Mouse (Mus musculus): ENCODE data around the gene Pigp. TPM values are rescaled to one million over a fixed set of nuclear protein-coding genes. Genes with fewer than 3 reads are reported as not detected.

Pigp gene
- polyA plus RNA-seq, 1 experiment from 2014 or later = 121 TPM

GRCm38 (mm10) chr16:94330429-94330828 lies 41.2 kb downstream of the Pigp start:
- peak; percentile 68; the same call in 1 of the 2 replicates for ATAC-seq (replicated peaks)
- H3K9ac ChIP-seq (replicated peaks) = no peak overlapping the region
- no peaks in the 10 kb centered on the region for H3K9me3 ChIP-seq
- H3K4me1 ChIP-seq = peaks cover 31% of the 10 kb centered on the region
- 27% methylated on average over 5 of the region's 5 CpGs for WGBS
- no peaks in the 10 kb centered on the region for H3K36me3 ChIP-seq
- H3K27ac ChIP-seq (replicated peaks) = 0 out of 2 replicates have a peak overlapping the region, but pooled peaks have one; percentile 2
- no peak overlapping the region for H3K4me2 ChIP-seq (replicated peaks)
- no peak overlapping the region for H3K4me3 ChIP-seq
- peaks cover 16% of the 10 kb centered on the region for H3K27me3 ChIP-seq

- peaks cover 31% of the 10 kb centered on the region for H3K4me1 ChIP-seq
- peak overlapping the region; percentile 80 for H3K4me2 ChIP-seq (replicated peaks)
- peaks cover 16% of the 10 kb centered on the region for H3K27me3 ChIP-seq
- H3K9me3 ChIP-seq = no peaks in the 10 kb centered on the region
- peak overlapping the region; percentile 40 for H3K4me3 ChIP-seq
- H3K27ac ChIP-seq (replicated peaks) = no peak overlapping the region
- H3K36me3 ChIP-seq = no peaks in the 10 kb centered on the region
- H3K9ac ChIP-seq (replicated peaks) = no peak overlapping the region
- 7% methylated on average over 25 of the region's 25 CpGs for WGBS
- ATAC-seq (replicated peaks) = no peak
These were observed 42.5 kb downstream of the Pigp start for GRCm38 (mm10) chr16:94328881-94329867.

DNA sequence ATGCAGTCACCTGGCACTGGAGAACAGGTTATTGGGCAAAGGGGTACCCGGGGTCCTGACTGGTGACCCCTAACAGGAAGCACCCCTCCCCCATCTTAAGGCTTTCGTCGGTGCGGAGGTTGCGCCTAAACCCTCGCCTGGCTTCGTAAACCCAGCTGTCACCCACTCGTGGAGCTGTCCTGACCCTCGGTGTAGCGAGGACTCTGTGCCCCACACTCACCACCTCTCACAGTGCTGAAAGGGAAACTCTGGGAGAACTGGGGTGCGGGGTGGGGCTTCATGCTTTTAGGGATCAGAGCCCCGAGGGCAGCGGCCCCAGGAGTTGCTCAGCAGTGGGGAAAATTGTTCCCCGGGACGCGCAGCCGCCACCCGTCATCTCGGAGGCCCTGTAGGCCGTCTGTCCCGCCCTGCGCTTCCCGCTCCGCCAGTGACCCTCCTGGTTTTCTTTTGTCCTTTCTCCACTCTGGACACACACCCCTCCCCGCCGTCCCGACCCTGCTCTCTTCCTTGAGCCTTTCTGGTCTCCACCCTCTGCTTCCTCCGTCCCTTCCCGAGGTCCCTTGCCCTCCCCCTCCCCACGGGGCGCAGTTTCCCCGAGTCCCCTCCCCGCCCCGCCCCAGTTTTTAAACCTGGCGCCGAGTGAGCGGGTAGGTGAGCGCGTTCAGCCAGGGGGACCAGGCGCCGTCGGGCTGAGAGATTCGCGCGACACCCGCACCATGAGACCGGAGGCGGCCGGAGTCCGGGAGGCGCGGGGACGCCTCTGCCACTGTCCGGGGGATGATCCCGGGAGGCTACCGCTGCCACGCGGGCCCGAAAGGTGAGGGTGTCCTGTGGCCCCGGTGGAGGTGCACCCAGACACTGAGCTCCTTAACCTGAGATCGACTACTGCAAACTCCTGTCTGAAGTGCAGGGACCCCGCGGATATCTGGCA lies 43.6 kb downstream of the Pigp start, which contains the start of gene Ripply3:
TSS of gene Ripply3 (plus strand) at position 640 of the 931 bp plus-strand sequence.
- no peaks in the 10 kb centered on the region for H3K9me3 ChIP-seq
- no peaks in the 10 kb centered on the region for H3K36me3 ChIP-seq
- peaks cover 31% of the 10 kb centered on the region for H3K4me1 ChIP-seq
- peak within 1 kb of the TSS; percentile 80 for H3K4me2 ChIP-seq (replicated peaks)
- ATAC-seq (replicated peaks) = 0 out of 2 replicates have a peak, but pooled peaks have one; percentile 11
- 2% methylated on average over 63 of the region's 63 CpGs for WGBS
- peak within 1 kb of the TSS; percentile 40 for H3K4me3 ChIP-seq
- peaks cover 16% of the 10 kb centered on the region for H3K27me3 ChIP-seq
- H3K27ac ChIP-seq (replicated peaks) = no peak within 1 kb of the TSS
- H3K9ac ChIP-seq (replicated peaks) = peak within 1 kb of the TSS; percentile 43

GRCm38 (mm10) chr16:94326008-94326407 lies 45.6 kb downstream of the Pigp start:
- Histone ChIP-seq H3K4me3 (no peak overlapping the region), H3K36me3 (no peaks in the 10 kb centered on the region), H3K9me3 (no peaks in the 10 kb centered on the region), H3K4me2 (replicated peaks) (no peak overlapping the region), H3K27ac (replicated peaks) (no peak overlapping the region), H3K4me1 (peaks cover 31% of the 10 kb centered on the region), H3K27me3 (peaks cover 16% of the 10 kb centered on the region), H3K9ac (replicated peaks) (no peak overlapping the region)
- 93% methylated on average over 3 of the region's 3 CpGs for WGBS
- ATAC-seq (replicated peaks) = no peak

DNA sequence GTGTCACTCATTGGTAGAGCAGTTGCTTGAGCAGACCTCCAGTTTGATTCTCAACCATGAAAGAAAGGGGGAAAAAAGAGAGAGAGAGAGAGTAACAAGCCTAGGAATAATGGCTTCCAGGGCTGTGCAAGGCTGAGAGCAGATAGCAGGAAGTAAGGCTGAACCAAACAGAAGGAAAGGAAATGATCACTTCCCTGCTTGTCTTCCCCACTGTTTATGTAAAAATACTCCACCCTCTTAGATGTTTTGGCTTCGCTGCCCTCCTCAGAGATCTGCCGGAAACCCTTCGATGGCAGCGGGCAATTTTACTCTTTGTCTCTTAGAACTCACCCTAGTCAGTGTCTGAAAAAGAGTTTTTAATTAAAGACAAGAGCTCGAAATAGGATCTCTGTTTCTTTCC lies 48.0 kb downstream of the Pigp start:
- Histone ChIP-seq H3K9ac (replicated peaks) (no peak overlapping the region), H3K4me2 (replicated peaks) (no peak overlapping the region), H3K4me1 (peaks cover 11% of the 10 kb centered on the region), H3K4me3 (no peak overlapping the region), H3K9me3 (no peaks in the 10 kb centered on the region), H3K27ac (replicated peaks) (no peak overlapping the region), H3K27me3 (peaks cover 16% of the 10 kb centered on the region), H3K36me3 (no peaks in the 10 kb centered on the region)
- 80% methylated on average over 5 of the region's 5 CpGs for WGBS
- ATAC-seq (replicated peaks) = no peak

DNA sequence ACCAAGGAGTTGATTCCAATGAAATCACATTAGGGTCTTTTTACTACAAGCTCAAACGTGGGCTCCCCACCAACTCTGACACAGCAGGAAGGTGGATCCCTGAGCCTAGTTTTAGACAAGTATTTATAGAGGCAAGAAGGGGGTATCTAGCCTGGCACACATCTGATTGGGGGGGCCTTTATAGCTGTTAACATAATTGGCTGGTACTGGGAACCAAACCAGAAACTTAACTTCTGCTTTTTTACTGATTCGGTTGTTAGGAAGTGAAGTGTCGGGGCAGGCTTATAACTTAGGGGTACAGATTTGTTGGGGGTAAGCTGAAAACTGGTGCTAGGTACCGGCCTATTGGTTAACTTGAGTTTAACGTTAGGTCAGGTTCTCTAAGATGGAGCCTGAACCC lies 51.4 kb downstream of the Pigp start:
- Histone ChIP-seq H3K27ac (replicated peaks) (no peak overlapping the region), H3K27me3 (no peaks in the 10 kb centered on the region), H3K4me3 (no peak overlapping the region), H3K36me3 (no peaks in the 10 kb centered on the region), H3K4me2 (replicated peaks) (no peak overlapping the region), H3K9ac (replicated peaks) (no peak overlapping the region), H3K9me3 (no peaks in the 10 kb centered on the region), H3K4me1 (no peaks in the 10 kb centered on the region)
- ATAC-seq (replicated peaks) = no peak
- WGBS = 85% methylated on average over 5 of the region's 5 CpGs

- no peaks in the 10 kb centered on the region for H3K27me3 ChIP-seq
- no peak overlapping the region for H3K27ac ChIP-seq (replicated peaks)
- no peak overlapping the region for H3K9ac ChIP-seq (replicated peaks)
- no peaks in the 10 kb centered on the region for H3K36me3 ChIP-seq
- 87% methylated on average over 5 of the region's 5 CpGs for WGBS
- no peaks in the 10 kb centered on the region for H3K9me3 ChIP-seq
- H3K4me2 ChIP-seq (replicated peaks) = no peak overlapping the region
- no peak for ATAC-seq (replicated peaks)
- H3K4me3 ChIP-seq = no peak overlapping the region
- H3K4me1 ChIP-seq = peaks cover 11% of the 10 kb centered on the region
These were observed 53.9 kb downstream of the Pigp start for GRCm38 (mm10) chr16:94317752-94318151.

GRCm38 (mm10) chr16:94315215-94315614 lies 56.4 kb downstream of the Pigp start:
- 44% methylated on average over 1 of the region's 1 CpGs for WGBS
- H3K36me3 ChIP-seq = no peaks in the 10 kb centered on the region
- H3K9me3 ChIP-seq = no peaks in the 10 kb centered on the region

GRCm38 (mm10) chr16:94314626-94315025 lies 57.0 kb downstream of the Pigp start:
- H3K4me2 ChIP-seq (replicated peaks) = no peak overlapping the region
- ATAC-seq (replicated peaks) = no peak
- peak overlapping the region; percentile 100; the same call in 1 of the 2 replicates for H3K27ac ChIP-seq (replicated peaks)

More at GRCm38 (mm10) chr16:94315215-94315614, 56.4 kb downstream of the Pigp start:
- Histone ChIP-seq H3K27ac (replicated peaks) (no peak overlapping the region), H3K4me3 (no peak overlapping the region), H3K4me1 (peaks cover 21% of the 10 kb centered on the region), H3K9ac (replicated peaks) (no peak overlapping the region), H3K27me3 (no peaks in the 10 kb centered on the region), H3K4me2 (replicated peaks) (no peak overlapping the region)
- ATAC-seq (replicated peaks) = no peak

GRCm38 (mm10) chr16:94313229-94314030 lies 58.2 kb downstream of the Pigp start, which contains the start of gene Hlcs:
Hlcs (minus strand) TSS chr16:94313571.
- peak; percentile 94 for ATAC-seq (replicated peaks)
- Histone ChIP-seq H3K36me3 (no peaks in the 10 kb centered on the region), H3K4me1 (peaks cover 21% of the 10 kb centered on the region), H3K27me3 (no peaks in the 10 kb centered on the region), H3K27ac (replicated peaks) (peak within 1 kb of the TSS; percentile 100), H3K4me3 (peak within 1 kb of the TSS; percentile 73), H3K4me2 (replicated peaks) (peak within 1 kb of the TSS; percentile 60), H3K9me3 (no peaks in the 10 kb centered on the region), H3K9ac (replicated peaks) (peak within 1 kb of the TSS; percentile 95)
- WGBS = under 1% methylated on average over 64 of the region's 64 CpGs

More at GRCm38 (mm10) chr16:94314626-94315025, 57.0 kb downstream of the Pigp start:
- WGBS = 87% methylated on average over 5 of the region's 5 CpGs
- Histone ChIP-seq H3K9ac (replicated peaks) (no peak overlapping the region), H3K9me3 (no peaks in the 10 kb centered on the region), H3K36me3 (no peaks in the 10 kb centered on the region), H3K4me1 (peaks cover 21% of the 10 kb centered on the region), H3K4me3 (no peak overlapping the region), H3K27me3 (no peaks in the 10 kb centered on the region)

GRCm38 (mm10) chr16:94312663-94313228 lies 58.9 kb downstream of the Pigp start:
- Histone ChIP-seq H3K4me2 (replicated peaks) (peak overlapping the region; percentile 60), H3K9me3 (no peaks in the 10 kb centered on the region), H3K4me3 (peak overlapping the region; percentile 73), H3K27me3 (no peaks in the 10 kb centered on the region), H3K27ac (replicated peaks) (peak overlapping the region; percentile 100), H3K9ac (replicated peaks) (peak overlapping the region; percentile 95), H3K36me3 (no peaks in the 10 kb centered on the region), H3K4me1 (peaks cover 22% of the 10 kb centered on the region)
- peak; percentile 86 for ATAC-seq (replicated peaks)
- WGBS = 0% methylated on average over 20 of the region's 20 CpGs
